ENCODE assay signal across 8 mouse cellular contexts in the genomic region with DNA sequence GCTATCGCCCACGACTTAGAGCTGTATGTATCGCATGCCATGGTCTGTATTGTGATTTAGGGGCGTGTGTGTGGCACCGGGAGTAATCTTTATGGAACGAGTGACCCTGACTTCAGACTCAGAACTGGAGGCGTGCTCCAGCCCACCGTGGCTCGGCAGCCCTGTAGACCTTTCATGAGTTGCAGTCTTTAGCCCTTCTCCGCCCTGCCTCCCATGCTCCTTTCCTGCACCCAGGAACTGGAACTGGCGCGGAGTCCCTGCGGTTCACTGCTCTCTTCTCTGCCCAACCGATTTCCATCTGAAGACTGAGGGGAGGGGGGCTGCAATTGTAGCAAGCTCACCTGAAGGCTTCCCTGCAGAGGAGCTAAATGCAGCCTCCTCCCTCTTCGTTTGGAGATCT. TPM values are rescaled to one million over a fixed set of nuclear protein-coding genes. Genes with fewer than 3 reads are reported as not detected.
DNase-seq lines count a peak whose midpoint lies in the region; ATAC-seq and TF ChIP-seq lines count a peak whose summit lies in the region.

No protein-coding gene starts in this region.

- no peak for TF ChIP-seq POLR2A in bone marrow macrophage, adult 2 months (IDR thresholded peaks at IDR 0.05; ENCODE audit: borderline replicate concordance, low read depth, low read length)
- no peak for TF ChIP-seq POLR2A in myocyte (IDR thresholded peaks at IDR 0.05; ENCODE audit: insufficient read length, low read depth)

- intact Hi-C loops in heart, postnatal 25 days (cut with DNase I) = loop anchor here (5.0 kb wide), 1 partner anchor 34 kb away; no protein-coding TSS in a partner anchor

- no peak for DNase-seq in heart, postnatal 0 days (ENCODE audit: low spot score)
- no peak for DNase-seq in heart, postnatal 25 days (ENCODE audit: low spot score)
- no peak for DNase-seq in Muller cell, postnatal 12 days (ENCODE audit: inconsistent ontology term)
- no peak for DNase-seq in urinary bladder, adult 2 months (ENCODE audit: low spot score)

- peaks cover 6% of the 10 kb centered on the region; the same call in 1 of the 2 replicates for H3K4me1 ChIP-seq in heart, postnatal 0 days (ENCODE audit: control insufficient read depth, insufficient read depth)
- H3K4me1 ChIP-seq in bone marrow macrophage, adult 2 months (ENCODE audit: control insufficient read depth, insufficient read depth, low read length) = peaks cover 4% of the 10 kb centered on the region; the same call in 1 of the 2 replicates
- H3K4me1 ChIP-seq in intestine, embryonic 15.5 days (replicated peaks) = peaks cover 23% of the 10 kb centered on the region

- TF ChIP-seq EP300 in heart, postnatal 0 days (IDR thresholded peaks at IDR 0.05; ENCODE audit: low read depth) = no peak

- H3K27me3 ChIP-seq in heart, postnatal 0 days (ENCODE audit: control insufficient read depth, insufficient read depth, low read length) = no peaks in the 10 kb centered on the region
- H3K27me3 ChIP-seq in intestine, embryonic 15.5 days (replicated peaks) = no peaks in the 10 kb centered on the region
- no peaks in the 10 kb centered on the region for H3K27me3 ChIP-seq in myocyte (ENCODE audit: control insufficient read depth, insufficient read depth, insufficient read length)

- under 1% methylated on average over 15 of the region's 15 CpGs for WGBS in heart, postnatal 0 days
- WGBS in intestine, embryonic 15.5 days = 0% methylated on average over 15 of the region's 15 CpGs

- H3K4me2 ChIP-seq in heart, postnatal 0 days (ENCODE audit: low read depth, low read length) = peak overlapping the region; percentile 85
- peak overlapping the region; percentile 90 for H3K4me2 ChIP-seq in intestine, embryonic 15.5 days (replicated peaks)
- peak overlapping the region; percentile 99 for H3K4me2 ChIP-seq in myocyte (ENCODE audit: low read depth)

- peak overlapping the region; percentile 96 for H3K27ac ChIP-seq in heart, postnatal 0 days (ENCODE audit: low read depth)
- peak overlapping the region; percentile 89 for H3K27ac ChIP-seq in bone marrow macrophage, adult 2 months (ENCODE audit: insufficient read depth, low read depth, low read length)
- H3K27ac ChIP-seq in intestine, embryonic 15.5 days = peak overlapping the region; percentile 89

- peaks cover 23% of the 10 kb centered on the region for H3K79me2 ChIP-seq in myocyte (ENCODE audit: control insufficient read depth, insufficient read depth)

- no peak for ATAC-seq in heart, postnatal 0 days (ENCODE audit: insufficient read depth, low read depth)
- ATAC-seq in intestine, embryonic 15.5 days = no peak
- no peak for ATAC-seq in CD4-positive, CD25-positive, alpha-beta regulatory T cell, adult 4 months

- H3K4me3 ChIP-seq in heart, postnatal 0 days (ENCODE audit: low read depth, low read length) = peak overlapping the region; percentile 92
- H3K4me3 ChIP-seq in bone marrow macrophage, adult 2 months (ENCODE audit: insufficient read depth, low read length) = peak overlapping the region; percentile 85
- peak overlapping the region; percentile 98 for H3K4me3 ChIP-seq in intestine, embryonic 15.5 days (replicated peaks)
- H3K4me3 ChIP-seq in myocyte = peak overlapping the region; percentile 83

- H3K9ac ChIP-seq in heart, postnatal 0 days (replicated peaks; ENCODE audit: low read depth, low read length) = peak overlapping the region; percentile 85
- H3K9ac ChIP-seq in intestine, embryonic 15.5 days = peak overlapping the region; percentile 86

- no peak for TF ChIP-seq CTCF in heart, postnatal 0 days (IDR thresholded peaks at IDR 0.05; ENCODE audit: low read depth)
- TF ChIP-seq CTCF in bone marrow macrophage, adult 2 months (IDR thresholded peaks at IDR 0.05; ENCODE audit: low read depth, low read length) = no peak

- H3ac ChIP-seq in myocyte (ENCODE audit: control insufficient read depth, insufficient read length) = peak overlapping the region; percentile 59

- peaks cover 23% of the 10 kb centered on the region for H3K36me3 ChIP-seq in heart, postnatal 0 days (replicated peaks; ENCODE audit: control insufficient read depth, insufficient read depth, low read length)
- peaks cover 8% of the 10 kb centered on the region; the same call in 1 of the 2 replicates for H3K36me3 ChIP-seq in intestine, embryonic 15.5 days
- no peaks in the 10 kb centered on the region for H3K36me3 ChIP-seq in myocyte (ENCODE audit: control insufficient read depth, insufficient read depth)

- H3K9me3 ChIP-seq in heart, postnatal 0 days (replicated peaks; ENCODE audit: control insufficient read depth, low read length) = no peaks in the 10 kb centered on the region
- no peaks in the 10 kb centered on the region for H3K9me3 ChIP-seq in intestine, embryonic 15.5 days

TF ChIP-seq in myocyte, 11 proteins besides CTCF, POLR2A, EP300 and RAD21 (continues in another document):
- no peak for TF ChIP-seq USF1 (IDR thresholded peaks at IDR 0.05; ENCODE audit: low read depth)
- TF ChIP-seq TCF3 (IDR thresholded peaks at IDR 0.05; ENCODE audit: insufficient read length, low read depth) = no peak
- no peak for TF ChIP-seq REST (IDR thresholded peaks at IDR 0.05; ENCODE audit: insufficient read depth, insufficient read length)
- TF ChIP-seq MYOD1 (IDR thresholded peaks at IDR 0.05; ENCODE audit: control insufficient read depth in 1 of 3, insufficient read length in 2 of 3, low read depth in 2 of 3) = no peak
- TF ChIP-seq MAX (IDR thresholded peaks at IDR 0.05; ENCODE audit: low read depth) = no peak
- TF ChIP-seq CEBPB (IDR thresholded peaks at IDR 0.05; ENCODE audit: insufficient read depth, poor library complexity, severe bottlenecking) = no peak
- no peak for TF ChIP-seq MYOG (IDR thresholded peaks at IDR 0.05; ENCODE audit: control insufficient read depth in 1 of 3, insufficient read depth in 1 of 3, insufficient read length in 2 of 3, low read depth in 2 of 3)
- TF ChIP-seq POLR2AphosphoS2 (IDR thresholded peaks at IDR 0.05; ENCODE audit: insufficient read length, low read depth) = no peak
- no peak for TF ChIP-seq E2F4 (IDR thresholded peaks at IDR 0.05; ENCODE audit: insufficient read depth)

RNA-seq across cellular contexts. Expression of a gene that starts 1.0 kb away (rescaled TPM):
- 33.9 and 46.7 TPM in 2 replicates for total RNA-seq in heart, postnatal 0 days (2014; rRNA removed; ENCODE audit: low replicate concordance)
- 62.6 and 65.4 TPM in 2 replicates for polyA plus RNA-seq in heart, postnatal 0 days (2015; fragmentation: Nextera tagmentation; extraction: Ambion mirVana)
- 10 to 100 TPM; 78.1 to 81.2 TPM for total RNA-seq in heart, postnatal 25 days (2021)
- 7.4 and 7.9 TPM in 2 replicates for polyA plus RNA-seq in bone marrow macrophage, adult 2 months (2012; ENCODE audit: insufficient read depth, insufficient read length, missing spikeins)
- 43.5 and 48.2 TPM in 2 replicates for polyA plus RNA-seq in intestine, embryonic 15.5 days (2015; fragmentation: Nextera tagmentation; extraction: Ambion mirVana)
- polyA plus RNA-seq in myocyte (2012; fragmentation: generic; extraction: Trizol) = 50.6 TPM
- under 1 TPM; 0.34 to 0.50 TPM for polyA plus RNA-seq in CD4-positive, CD25-positive, alpha-beta regulatory T cell, adult 4 months (2017; shearing (Covaris generic))
- 26.0 and 32.5 TPM in 2 replicates for polyA plus RNA-seq in urinary bladder, adult 2 months (2012; rRNA removed)

RNA-seq across cellular contexts. Expression of a gene that starts 8.6 kb away (rescaled TPM):
- total RNA-seq in heart, postnatal 0 days (2014; rRNA removed; ENCODE audit: low replicate concordance) = 1.1 and 6.0 TPM in 2 replicates
- polyA plus RNA-seq in heart, postnatal 0 days (2015; fragmentation: Nextera tagmentation; extraction: Ambion mirVana) = 1.8 and 2.0 TPM in 2 replicates
- 1 to 10 TPM; 3.1 to 3.6 TPM for total RNA-seq in heart, postnatal 25 days (2021)
- 2.1 and 2.4 TPM in 2 replicates for polyA plus RNA-seq in bone marrow macrophage, adult 2 months (2012; ENCODE audit: insufficient read depth, insufficient read length, missing spikeins)
- polyA plus RNA-seq in intestine, embryonic 15.5 days (2015; fragmentation: Nextera tagmentation; extraction: Ambion mirVana) = 1.8 and 4.7 TPM in 2 replicates
- polyA plus RNA-seq in myocyte (2012; fragmentation: generic; extraction: Trizol) = 0.02 TPM
- polyA plus RNA-seq in CD4-positive, CD25-positive, alpha-beta regulatory T cell, adult 4 months (2017; shearing (Covaris generic)) = not detected
- polyA plus RNA-seq in urinary bladder, adult 2 months (2012; rRNA removed) = 3.0 and 3.2 TPM in 2 replicates

RNA-seq across cellular contexts. Expression of a gene that starts 15.0 kb away (rescaled TPM):
- total RNA-seq in heart, postnatal 0 days (2014; rRNA removed; ENCODE audit: low replicate concordance) = 159 and 195 TPM in 2 replicates
- 77.0 and 84.9 TPM in 2 replicates for polyA plus RNA-seq in heart, postnatal 0 days (2015; fragmentation: Nextera tagmentation; extraction: Ambion mirVana)
- 10 to 100 TPM; 47.7 to 49.6 TPM for total RNA-seq in heart, postnatal 25 days (2021)
- 53.8 and 63.3 TPM in 2 replicates for polyA plus RNA-seq in bone marrow macrophage, adult 2 months (2012; ENCODE audit: insufficient read depth, insufficient read length, missing spikeins)
- polyA plus RNA-seq in intestine, embryonic 15.5 days (2015; fragmentation: Nextera tagmentation; extraction: Ambion mirVana) = 38.6 and 42.5 TPM in 2 replicates
- polyA plus RNA-seq in myocyte (2012; fragmentation: generic; extraction: Trizol) = 153 TPM
- 10 to 100 TPM; 46.6 to 52.9 TPM for polyA plus RNA-seq in CD4-positive, CD25-positive, alpha-beta regulatory T cell, adult 4 months (2017; shearing (Covaris generic))
- 101 and 129 TPM in 2 replicates for polyA plus RNA-seq in urinary bladder, adult 2 months (2012; rRNA removed)

RNA-seq across cellular contexts. Expression of a gene that starts 43.6 kb away (rescaled TPM):
- 3.4 and 10.3 TPM in 2 replicates for total RNA-seq in heart, postnatal 0 days (2014; rRNA removed; ENCODE audit: low replicate concordance)
- polyA plus RNA-seq in heart, postnatal 0 days (2015; fragmentation: Nextera tagmentation; extraction: Ambion mirVana) = 1.5 and 1.6 TPM in 2 replicates
- 1 to 10 TPM; 5.0 to 5.2 TPM for total RNA-seq in heart, postnatal 25 days (2021)
- polyA plus RNA-seq in bone marrow macrophage, adult 2 months (2012; ENCODE audit: insufficient read depth, insufficient read length, missing spikeins) = 0.66 and 1.1 TPM in 2 replicates
- 12.2 and 16.4 TPM in 2 replicates for polyA plus RNA-seq in intestine, embryonic 15.5 days (2015; fragmentation: Nextera tagmentation; extraction: Ambion mirVana)
- polyA plus RNA-seq in myocyte (2012; fragmentation: generic; extraction: Trizol) = 44.0 TPM
- not detected for polyA plus RNA-seq in CD4-positive, CD25-positive, alpha-beta regulatory T cell, adult 4 months (2017; shearing (Covaris generic))
- 99.6 and 113 TPM in 2 replicates for polyA plus RNA-seq in urinary bladder, adult 2 months (2012; rRNA removed)

RNA-seq across cellular contexts. Expression of a gene that starts 44.6 kb away (rescaled TPM):
- 61.9 and 79.9 TPM in 2 replicates for total RNA-seq in heart, postnatal 0 days (2014; rRNA removed; ENCODE audit: low replicate concordance)
- 17.6 and 18.5 TPM in 2 replicates for polyA plus RNA-seq in heart, postnatal 0 days (2015; fragmentation: Nextera tagmentation; extraction: Ambion mirVana)
- 10 to 100 TPM; 25.6 to 32.2 TPM for total RNA-seq in heart, postnatal 25 days (2021)
- polyA plus RNA-seq in bone marrow macrophage, adult 2 months (2012; ENCODE audit: insufficient read depth, insufficient read length, missing spikeins) = 101 and 103 TPM in 2 replicates
- polyA plus RNA-seq in intestine, embryonic 15.5 days (2015; fragmentation: Nextera tagmentation; extraction: Ambion mirVana) = 38.9 and 39.8 TPM in 2 replicates
- polyA plus RNA-seq in myocyte (2012; fragmentation: generic; extraction: Trizol) = 54.2 TPM
- 100 to 1,000 TPM in 1 of 2 experiments, 10 to 100 TPM in 1; 58.7 to 103 TPM for polyA plus RNA-seq in CD4-positive, CD25-positive, alpha-beta regulatory T cell, adult 4 months (2017; shearing (Covaris generic))
- polyA plus RNA-seq in urinary bladder, adult 2 months (2012; rRNA removed) = 120 and 125 TPM in 2 replicates
